Mouse (Mus musculus) cerebellum, adult 2 months (tissue): ENCODE results near the gene Rftn2.

Source experiments
- CTCF ChIP-seq: fragments of 200-500 bp; IDR thresholded peaks from 2 replicates; pipeline ENCODE4 v1.5.1; 2011; ENCODE audit warnings: low read depth, mild to moderate bottlenecking, control low read depth, low read length, moderate library complexity, borderline replicate concordance; ENCODE audit not compliant: insufficient read depth
- POLR2A ChIP-seq: fragments of 200-500 bp; IDR thresholded peaks from 2 replicates; pipeline ENCODE4 v1.6.1; 2011; ENCODE audit warnings: low read length, control low read depth, borderline replicate concordance; ENCODE audit not compliant: insufficient read depth

GRCm38 (mm10) chr1:55196327-55197003, 30.1 kb downstream of the Rftn2 start:
- TF ChIP-seq POLR2A: no peak
- no peak for TF ChIP-seq CTCF
